Mouse (Mus musculus) stomach, postnatal 0 days (tissue): ENCODE results near the gene Slc16a14.

ENCODE experiments used
- CTCF ChIP-seq: IDR thresholded peaks from 2 replicates; pipeline ENCODE4 v1.5.1; 2016; ENCODE audit warnings: antibody characterized with exemption, low read depth, mild to moderate bottlenecking, moderate library complexity
- EP300 ChIP-seq: optimal IDR thresholded peaks from 2 replicates; pipeline ENCODE3; 2016; ENCODE audit warnings: antibody characterized with exemption

- TF ChIP-seq CTCF: peak; percentile 53
- no peak for TF ChIP-seq EP300
Measured at GRCm38 (mm10) chr1:84934503-84935333, at the start of gene Slc16a14.
